Mouse (Mus musculus): ENCODE measurements around the gene Tmem91. TPM values are rescaled to one million over a fixed set of nuclear protein-coding genes. Genes with fewer than 3 reads are reported as not detected.
"Not testable (repeated sequence)": the region's sequence is repeated elsewhere in the genome, so short reads cannot be mapped to it uniquely, and the experiment has no call there.

Gene Tmem91
- 1.9 and 2.4 TPM in 2 replicates for polyA plus RNA-seq (2015; fragmentation: Nextera tagmentation; extraction: Ambion mirVana)

GRCm38 (mm10) chr7:25674719-25675300 lies at the start of gene Tmem91:
Gene Tmem91, minus strand, starts transcription at chr7:25675166.
- Histone ChIP-seq H3K4me2 (replicated peaks) (peak within 1 kb of the TSS; percentile 73), H3K4me3 (replicated peaks) (peak within 1 kb of the TSS; percentile 34), H3K9ac (peak within 1 kb of the TSS; percentile 26), H3K36me3 (no peaks in the 10 kb centered on the region), H3K27me3 (replicated peaks) (peaks cover 26% of the 10 kb centered on the region), H3K4me1 (replicated peaks) (peaks cover 12% of the 10 kb centered on the region), H3K27ac (no peak within 1 kb of the TSS), H3K9me3 (no peaks in the 10 kb centered on the region)
- ATAC-seq = peak; percentile 26; the same call in 1 of the 2 replicates
- WGBS = 3% methylated on average over 29 of the region's 29 CpGs

GRCm38 (mm10) chr7:25721776-25722175 lies 46.8 kb upstream of the Tmem91 start:
- H3K36me3 ChIP-seq = peaks cover 52% of the 10 kb centered on the region
- not testable (repeated sequence) for H3K9me3 ChIP-seq; H3K9ac ChIP-seq; H3K27me3 ChIP-seq (replicated peaks); H3K4me2 ChIP-seq (replicated peaks); ATAC-seq; H3K4me3 ChIP-seq (replicated peaks)
- H3K27ac ChIP-seq = 0 out of 2 replicates have a peak overlapping the region, but pooled peaks have one; percentile 1
- H3K4me1 ChIP-seq (replicated peaks) = peaks cover 13% of the 10 kb centered on the region; the same call in 1 of the 2 replicates

GRCm38 (mm10) chr7:25720760-25721159 lies 45.8 kb upstream of the Tmem91 start:
- no peak overlapping the region for H3K27ac ChIP-seq
- H3K4me2 ChIP-seq (replicated peaks) = no peak overlapping the region
- 88% methylated on average over 5 of the region's 5 CpGs for WGBS
- H3K27me3 ChIP-seq (replicated peaks) = no peaks in the 10 kb centered on the region
- H3K36me3 ChIP-seq = peaks cover 45% of the 10 kb centered on the region
- no peak overlapping the region for H3K4me3 ChIP-seq (replicated peaks)
- no peak for ATAC-seq
- no peak overlapping the region for H3K9ac ChIP-seq
- no peaks in the 10 kb centered on the region for H3K9me3 ChIP-seq
- H3K4me1 ChIP-seq (replicated peaks) = peaks cover 13% of the 10 kb centered on the region; the same call in 1 of the 2 replicates

- Histone ChIP-seq H3K4me2 (replicated peaks) (0 out of 2 replicates have a peak overlapping the region, but pooled peaks have one; percentile 62), H3K9me3 (no peaks in the 10 kb centered on the region), H3K4me1 (replicated peaks) (peaks cover 13% of the 10 kb centered on the region; the same call in 1 of the 2 replicates), H3K9ac (no peak overlapping the region), H3K27me3 (replicated peaks) (no peaks in the 10 kb centered on the region), H3K27ac (peak overlapping the region; percentile 60; the same call in 1 of the 2 replicates), H3K4me3 (replicated peaks) (no peak overlapping the region), H3K36me3 (peaks cover 44% of the 10 kb centered on the region)
- 61% methylated on average over 10 of the region's 10 CpGs for WGBS
- ATAC-seq = peak; percentile 34
Observed at GRCm38 (mm10) chr7:25719761-25720610, 45.0 kb upstream of the Tmem91 start.

- peak within 1 kb of the TSS; percentile 61 for H3K4me3 ChIP-seq (replicated peaks)
- no peaks in the 10 kb centered on the region for H3K9me3 ChIP-seq
- peak within 1 kb of the TSS; percentile 64 for H3K9ac ChIP-seq
- no peaks in the 10 kb centered on the region for H3K27me3 ChIP-seq (replicated peaks)
- peak; percentile 89 for ATAC-seq
- peak within 1 kb of the TSS; percentile 62 for H3K4me2 ChIP-seq (replicated peaks)
- WGBS = 3% methylated on average over 32 of the region's 32 CpGs
- H3K4me1 ChIP-seq (replicated peaks) = peaks cover 13% of the 10 kb centered on the region; the same call in 1 of the 2 replicates
- peak within 1 kb of the TSS; percentile 64 for H3K27ac ChIP-seq
- H3K36me3 ChIP-seq = peaks cover 43% of the 10 kb centered on the region
Observed at GRCm38 (mm10) chr7:25718788-25719417, 43.9 kb upstream of the Tmem91 start, which contains the start of gene Ccdc97. Gene Ccdc97, minus strand, starts transcription at chr7:25719088.

- no peak for ATAC-seq
- Histone ChIP-seq H3K9me3 (no peaks in the 10 kb centered on the region), H3K9ac (no peak overlapping the region), H3K4me1 (replicated peaks) (peaks cover 14% of the 10 kb centered on the region; the same call in 1 of the 2 replicates), H3K27me3 (replicated peaks) (no peaks in the 10 kb centered on the region), H3K4me2 (replicated peaks) (peak overlapping the region; percentile 62), H3K4me3 (replicated peaks) (no peak overlapping the region), H3K36me3 (peaks cover 38% of the 10 kb centered on the region), H3K27ac (no peak overlapping the region)
- WGBS = 86% methylated on average over 3 of the region's 3 CpGs
Observed at GRCm38 (mm10) chr7:25717478-25717877, 42.5 kb upstream of the Tmem91 start.

GRCm38 (mm10) chr7:25715731-25716271 lies 40.8 kb upstream of the Tmem91 start:
- ATAC-seq = no peak
- peaks cover 29% of the 10 kb centered on the region for H3K4me1 ChIP-seq (replicated peaks)
- no peak overlapping the region for H3K4me2 ChIP-seq (replicated peaks)
- H3K9ac ChIP-seq = no peak overlapping the region
- no peak overlapping the region for H3K27ac ChIP-seq
- WGBS = 97% methylated on average over 22 of the region's 22 CpGs
- peaks cover 30% of the 10 kb centered on the region for H3K36me3 ChIP-seq
- no peaks in the 10 kb centered on the region for H3K27me3 ChIP-seq (replicated peaks)
- H3K9me3 ChIP-seq = no peaks in the 10 kb centered on the region
- no peak overlapping the region for H3K4me3 ChIP-seq (replicated peaks)

GRCm38 (mm10) chr7:25714581-25714980 lies 39.6 kb upstream of the Tmem91 start:
- H3K36me3 ChIP-seq = peaks cover 28% of the 10 kb centered on the region
- H3K4me3 ChIP-seq (replicated peaks) = no peak overlapping the region
- H3K4me2 ChIP-seq (replicated peaks) = no peak overlapping the region
- H3K4me1 ChIP-seq (replicated peaks) = peaks cover 41% of the 10 kb centered on the region
- no peak overlapping the region for H3K9ac ChIP-seq
- WGBS = 95% methylated on average over 8 of the region's 8 CpGs
- H3K27me3 ChIP-seq (replicated peaks) = no peaks in the 10 kb centered on the region
- no peak overlapping the region for H3K27ac ChIP-seq
- H3K9me3 ChIP-seq = no peaks in the 10 kb centered on the region
- no peak for ATAC-seq

GRCm38 (mm10) chr7:25712801-25713200 lies 37.8 kb upstream of the Tmem91 start:
- Histone ChIP-seq H3K4me2 (replicated peaks) (no peak overlapping the region), H3K4me1 (replicated peaks) (peaks cover 40% of the 10 kb centered on the region)
- ATAC-seq = no peak

GRCm38 (mm10) chr7:25711731-25712197 lies 36.8 kb upstream of the Tmem91 start:
- no peak overlapping the region for H3K4me2 ChIP-seq (replicated peaks)
- 13% methylated on average over 7 of the region's 7 CpGs for WGBS
- H3K36me3 ChIP-seq = peaks cover 28% of the 10 kb centered on the region
- peak; percentile 39 for ATAC-seq
- H3K9ac ChIP-seq = no peak overlapping the region
- no peaks in the 10 kb centered on the region for H3K27me3 ChIP-seq (replicated peaks)
- H3K4me1 ChIP-seq (replicated peaks) = peaks cover 46% of the 10 kb centered on the region
- 0 out of 2 replicates have a peak overlapping the region, but pooled peaks have one; percentile 36 for H3K27ac ChIP-seq
- no peak overlapping the region for H3K4me3 ChIP-seq (replicated peaks)
- no peaks in the 10 kb centered on the region for H3K9me3 ChIP-seq

More at GRCm38 (mm10) chr7:25712801-25713200, 37.8 kb upstream of the Tmem91 start:
- no peaks in the 10 kb centered on the region for H3K9me3 ChIP-seq
- H3K27me3 ChIP-seq (replicated peaks) = no peaks in the 10 kb centered on the region
- H3K9ac ChIP-seq = no peak overlapping the region
- peaks cover 28% of the 10 kb centered on the region for H3K36me3 ChIP-seq
- WGBS = 91% methylated on average over 9 of the region's 9 CpGs
- H3K4me3 ChIP-seq (replicated peaks) = no peak overlapping the region
- H3K27ac ChIP-seq = no peak overlapping the region

GRCm38 (mm10) chr7:25711165-25711564 lies 36.2 kb upstream of the Tmem91 start:
- Histone ChIP-seq H3K4me2 (replicated peaks) (no peak overlapping the region), H3K4me1 (replicated peaks) (peaks cover 51% of the 10 kb centered on the region), H3K9ac (no peak overlapping the region), H3K4me3 (replicated peaks) (no peak overlapping the region), H3K27me3 (replicated peaks) (no peaks in the 10 kb centered on the region), H3K27ac (0 out of 2 replicates have a peak overlapping the region, but pooled peaks have one; percentile 22), H3K9me3 (no peaks in the 10 kb centered on the region), H3K36me3 (peaks cover 28% of the 10 kb centered on the region)
- 61% methylated on average over 5 of the region's 5 CpGs for WGBS
- no peak for ATAC-seq
